Mouse (Mus musculus) forebrain, embryonic 11.5 days (tissue): ENCODE results near the gene Epha4. TPM values are rescaled to one million over a fixed set of nuclear protein-coding genes. Genes with fewer than 3 reads are reported as not detected.

ENCODE experiments used
- ATAC-seq: fragments of 200-750 bp; cut with Nextera tagmentation; replicated peaks from 2 replicates; pipeline ENCODE4 v1.8.0; 2017; ENCODE audit warnings: moderate TSS enrichment; ENCODE audit not compliant: low FRiP score
- DNase-seq: peaks from one replicate; pipeline ENCODE4 v3.0.0-alpha.2; 2017; ENCODE audit warnings: low spot score
- H3K27ac ChIP-seq: fragments of 300-500 bp; sonication (generic); 2 replicates; pipeline ENCODE4 v1.5.1; 2014; ENCODE audit warnings: low read depth, low read length
- H3K27me3 ChIP-seq: fragments of 300-500 bp; sonication (generic); 2 replicates; pipeline ENCODE4 v1.6.1; 2014; ENCODE audit warnings: mild to moderate bottlenecking, low read length, mixed read lengths; ENCODE audit not compliant: control insufficient read depth, insufficient read depth
- H3K36me3 ChIP-seq: fragments of 300-500 bp; sonication (generic); 2 replicates; pipeline ENCODE4 v1.6.1; 2014; ENCODE audit warnings: mild to moderate bottlenecking, low read length, moderate library complexity, mixed read lengths; ENCODE audit not compliant: control insufficient read depth, insufficient read depth
- H3K4me1 ChIP-seq: fragments of 300-500 bp; sonication (generic); replicated peaks from 2 replicates; pipeline ENCODE4 v1.6.1; 2014; ENCODE audit warnings: low read length, mixed read lengths; ENCODE audit not compliant: control insufficient read depth, insufficient read depth
- H3K4me2 ChIP-seq: fragments of 300-500 bp; sonication (generic); 2 replicates; pipeline ENCODE4 v1.6.1; 2014; ENCODE audit warnings: low read depth, mild to moderate bottlenecking, low read length, moderate library complexity, mixed read lengths; ENCODE audit not compliant: severe bottlenecking
- H3K4me3 ChIP-seq: fragments of 300-500 bp; sonication (generic); 2 replicates; pipeline ENCODE4 v1.5.1; 2014; ENCODE audit warnings: low read depth, low read length
- H3K9ac ChIP-seq: fragments of 300-500 bp; sonication (generic); 2 replicates; pipeline ENCODE4 v1.6.1; 2014; ENCODE audit warnings: low read length
- H3K9me3 ChIP-seq: fragments of 300-500 bp; sonication (generic); 2 replicates; pipeline ENCODE4 v1.6.1; 2016; ENCODE audit warnings: low read length, mixed read lengths; ENCODE audit not compliant: control insufficient read depth
- WGBS: fragments of 180-500 bp; shearing (Covaris S2); extraction: QIAGEN DNeasy Blood & Tissue Kit; methylation state at CpG from one replicate; pipeline ENCODE4 v1.1.7; 2014; 5-methylcytosine and 5-hydroxymethylcytosine counted together
- polyA plus RNA-seq: library from polyadenylated mRNA; unstranded; fragments of >200 nt; fragmentation: Nextera tagmentation; extraction: Ambion mirVana; gene quantifications from 2 replicates; pipeline ENCODE4 v1.2.1, GENCODE M21; 2014

The Epha4 gene
- polyA plus RNA-seq, 1 experiment from 2014 or later, result 38.4 TPM

- no peak for ATAC-seq
- H3K4me2 ChIP-seq, result no peak overlapping the region
- 73% methylated on average over 1 of the region's 1 CpGs for WGBS
- no peak overlapping the region for H3K27ac ChIP-seq
- DNase-seq, result no peak
- no peak overlapping the region for H3K4me3 ChIP-seq
- H3K36me3 ChIP-seq, result no peaks in the 10 kb centered on the region
- peaks cover 12% of the 10 kb centered on the region for H3K4me1 ChIP-seq
- no peak overlapping the region for H3K9ac ChIP-seq
- no peaks in the 10 kb centered on the region for H3K9me3 ChIP-seq
- no peaks in the 10 kb centered on the region for H3K27me3 ChIP-seq
These were observed 50.8 kb downstream of the Epha4 start for GRCm38 (mm10) chr1:77464108-77464507.

GRCm38 (mm10) chr1:77461877-77462615 lies 52.8 kb downstream of the Epha4 start:
- H3K27me3 ChIP-seq, result no peaks in the 10 kb centered on the region
- H3K4me1 ChIP-seq, result peaks cover 14% of the 10 kb centered on the region
- DNase-seq (peak; percentile 48), ATAC-seq (no peak)
- no peak overlapping the region for H3K4me3 ChIP-seq
- no peaks in the 10 kb centered on the region for H3K9me3 ChIP-seq
- no peak overlapping the region for H3K4me2 ChIP-seq
- no peak overlapping the region for H3K27ac ChIP-seq
- H3K9ac ChIP-seq, result no peak overlapping the region
- H3K36me3 ChIP-seq, result no peaks in the 10 kb centered on the region
- 7% methylated on average over 3 of the region's 3 CpGs for WGBS

GRCm38 (mm10) chr1:77460831-77461629 lies 53.9 kb downstream of the Epha4 start:
- Histone ChIP-seq H3K4me2 (no peak overlapping the region), H3K9ac (no peak overlapping the region), H3K27ac (no peak overlapping the region), H3K9me3 (no peaks in the 10 kb centered on the region), H3K27me3 (no peaks in the 10 kb centered on the region), H3K36me3 (no peaks in the 10 kb centered on the region), H3K4me3 (no peak overlapping the region), H3K4me1 (peaks cover 14% of the 10 kb centered on the region)
- DNase-seq (no peak), ATAC-seq (no peak)
- WGBS, result 69% methylated on average over 11 of the region's 11 CpGs

GRCm38 (mm10) chr1:77458751-77459385 lies 56.0 kb downstream of the Epha4 start:
- ATAC-seq (no peak), DNase-seq (peak; percentile 16)
- no peaks in the 10 kb centered on the region for H3K36me3 ChIP-seq
- no peak overlapping the region for H3K27ac ChIP-seq
- H3K4me2 ChIP-seq, result no peak overlapping the region
- H3K27me3 ChIP-seq, result no peaks in the 10 kb centered on the region
- no peaks in the 10 kb centered on the region for H3K9me3 ChIP-seq
- H3K4me3 ChIP-seq, result no peak overlapping the region
- H3K4me1 ChIP-seq, result peaks cover 14% of the 10 kb centered on the region
- 80% methylated on average over 7 of the region's 7 CpGs for WGBS
- no peak overlapping the region for H3K9ac ChIP-seq

- WGBS, result 27% methylated on average over 6 of the region's 6 CpGs
- DNase-seq (peak; percentile 8), ATAC-seq (no peak)
- Histone ChIP-seq H3K9ac (no peak overlapping the region), H3K27me3 (no peaks in the 10 kb centered on the region), H3K4me3 (no peak overlapping the region), H3K27ac (no peak overlapping the region), H3K4me2 (no peak overlapping the region), H3K36me3 (no peaks in the 10 kb centered on the region), H3K9me3 (no peaks in the 10 kb centered on the region), H3K4me1 (peaks cover 10% of the 10 kb centered on the region)
These were observed 57.5 kb downstream of the Epha4 start for GRCm38 (mm10) chr1:77457446-77457800.

GRCm38 (mm10) chr1:77456695-77457445 lies 58.0 kb downstream of the Epha4 start:
- 23% methylated on average over 7 of the region's 7 CpGs for WGBS
- no peaks in the 10 kb centered on the region for H3K36me3 ChIP-seq
- no peak overlapping the region for H3K4me2 ChIP-seq
- DNase-seq, result peak; percentile 50
- H3K9ac ChIP-seq, result no peak overlapping the region
- peaks cover 5% of the 10 kb centered on the region for H3K4me1 ChIP-seq
- H3K27me3 ChIP-seq, result no peaks in the 10 kb centered on the region
- H3K9me3 ChIP-seq, result no peaks in the 10 kb centered on the region
- no peak overlapping the region for H3K4me3 ChIP-seq
- no peak overlapping the region for H3K27ac ChIP-seq
- ATAC-seq, result no peak; the same call in 1 of the 2 replicates

- Histone ChIP-seq H3K27me3 (no peaks in the 10 kb centered on the region), H3K9ac (no peak overlapping the region), H3K4me1 (peaks cover 2% of the 10 kb centered on the region; the same call in 1 of the 2 replicates), H3K9me3 (no peaks in the 10 kb centered on the region), H3K4me3 (no peak overlapping the region), H3K36me3 (no peaks in the 10 kb centered on the region), H3K27ac (no peak overlapping the region), H3K4me2 (no peak overlapping the region)
- DNase-seq (no peak), ATAC-seq (no peak)
- 89% methylated on average over 1 of the region's 1 CpGs for WGBS
These were observed 61.1 kb downstream of the Epha4 start for GRCm38 (mm10) chr1:77453811-77454210.

- no peak overlapping the region for H3K27ac ChIP-seq
- H3K36me3 ChIP-seq, result no peaks in the 10 kb centered on the region
- no peak overlapping the region for H3K4me3 ChIP-seq
- H3K9me3 ChIP-seq, result no peaks in the 10 kb centered on the region
- H3K27me3 ChIP-seq, result no peaks in the 10 kb centered on the region
- H3K4me1 ChIP-seq, result no peaks in the 10 kb centered on the region; the same call in 1 of the 2 replicates
- H3K4me2 ChIP-seq, result no peak overlapping the region
- no peak for ATAC-seq
- H3K9ac ChIP-seq, result no peak overlapping the region
- 88% methylated on average over 3 of the region's 3 CpGs for WGBS
- no peak for DNase-seq
These were observed 62.2 kb downstream of the Epha4 start for GRCm38 (mm10) chr1:77452721-77453120.
